Mouse (Mus musculus) forebrain, postnatal 0 days (tissue): ENCODE data around the gene Tnip1. TPM values are rescaled to one million over a fixed set of nuclear protein-coding genes. Genes with fewer than 3 reads are reported as not detected.

Source experiments
- ATAC-seq: fragments of 200-750 bp; cut with Nextera tagmentation; 2 replicates; pipeline ENCODE4 v1.8.0; 2017; ENCODE audit warnings: mild to moderate bottlenecking, moderate library complexity
- DNase-seq: peaks from one replicate; pipeline ENCODE4 v3.0.0-alpha.2; 2015
- H3K27ac ChIP-seq: fragments of 300-500 bp; sonication (generic); 2 replicates; pipeline ENCODE4 v1.5.1; 2014; ENCODE audit warnings: low read depth, mild to moderate bottlenecking, antibody characterized with exemption, low read length, moderate library complexity, mixed read lengths
- H3K27me3 ChIP-seq: fragments of 300-500 bp; sonication (generic); 2 replicates; pipeline ENCODE4 v1.6.1; 2014; ENCODE audit warnings: mild to moderate bottlenecking, low read length, mixed read lengths; ENCODE audit not compliant: insufficient read depth
- H3K36me3 ChIP-seq: fragments of 300-500 bp; sonication (generic); 2 replicates; pipeline ENCODE4 v1.6.1; 2014; ENCODE audit warnings: mild to moderate bottlenecking, moderate library complexity; ENCODE audit not compliant: insufficient read depth
- H3K4me1 ChIP-seq: fragments of 300-500 bp; sonication (generic); 2 replicates; pipeline ENCODE4 v1.6.1; 2014; ENCODE audit warnings: antibody characterized with exemption; ENCODE audit not compliant: insufficient read depth
- H3K4me2 ChIP-seq: fragments of 300-500 bp; sonication (generic); 2 replicates; pipeline ENCODE4 v1.6.1; 2014; ENCODE audit warnings: low read depth, mild to moderate bottlenecking, moderate library complexity
- H3K4me3 ChIP-seq: fragments of 300-500 bp; sonication (generic); 2 replicates; pipeline ENCODE4 v1.5.1; 2014; ENCODE audit warnings: low read depth, low read length, mixed read lengths
- H3K9ac ChIP-seq: fragments of 300-500 bp; sonication (generic); 2 replicates; pipeline ENCODE4 v1.6.1; 2014; ENCODE audit warnings: mild to moderate bottlenecking
- H3K9me3 ChIP-seq: fragments of 300-500 bp; sonication (generic); 2 replicates; pipeline ENCODE4 v1.6.1; 2016; ENCODE audit warnings: low read length
- CTCF ChIP-seq: sonication (generic); IDR thresholded peaks from 2 replicates; pipeline ENCODE4 v1.5.1; 2016; ENCODE audit warnings: antibody characterized with exemption, control low read depth, low read depth
- WGBS: fragments of 180-500 bp; shearing (Covaris S2); extraction: QIAGEN DNeasy Blood & Tissue Kit; methylation state at CpG from one replicate; pipeline ENCODE4 v1.1.7; 2014; 5-methylcytosine and 5-hydroxymethylcytosine counted together
- polyA plus RNA-seq: library from polyadenylated mRNA; unstranded; fragments of >200 nt; fragmentation: Nextera tagmentation; extraction: Ambion mirVana; gene quantifications from 2 replicates; pipeline ENCODE4 v1.2.1, GENCODE M21; 2015
- total RNA-seq: library from RNA; depleted of rRNA; stranded (reverse); fragments of >200 nt; gene quantifications from 2 replicates; pipeline ENCODE4 v1.2.3, GENCODE M21; 2014

The Tnip1 gene
- total and polyA plus RNA-seq, 2 experiments from 2014 or later: 14.9 to 16.6 TPM

- 38% methylated on average over 7 of the region's 7 CpGs for WGBS
- Histone ChIP-seq H3K4me2 (no peak overlapping the region), H3K4me1 (no peaks in the 10 kb centered on the region), H3K4me3 (no peak overlapping the region), H3K36me3 (peaks cover 39% of the 10 kb centered on the region), H3K9ac (no peak overlapping the region), H3K27ac (no peak overlapping the region), H3K9me3 (no peaks in the 10 kb centered on the region), H3K27me3 (no peaks in the 10 kb centered on the region)
- no peak for TF ChIP-seq CTCF
- DNase-seq: peak; percentile 9
- 0 out of 2 replicates have a peak, but pooled peaks have one; percentile 38 for ATAC-seq
Measured at GRCm38 (mm10) chr11:54996176-54996575, 33.5 kb upstream of the Tnip1 start.

DNA sequence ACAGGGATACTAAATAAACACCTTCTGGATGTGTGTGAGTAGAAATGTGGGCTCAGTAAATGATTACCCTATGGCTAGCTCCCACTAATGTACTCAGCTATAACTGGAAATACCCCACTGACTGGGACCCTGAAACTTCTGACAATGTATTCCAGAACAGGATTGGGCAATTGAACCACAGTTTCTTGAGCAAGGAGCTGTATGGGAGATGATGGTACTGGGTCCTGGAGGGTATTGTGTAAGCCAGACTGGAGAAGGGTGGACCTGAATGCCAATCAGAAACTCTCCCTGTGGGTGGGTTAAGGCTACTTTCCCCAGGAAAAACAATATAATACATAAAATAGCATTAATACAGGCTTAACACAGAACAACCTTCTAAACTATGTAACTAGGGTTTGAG is 27.2 kb upstream of the Tnip1 start:
- H3K9ac ChIP-seq: no peak overlapping the region
- no peaks in the 10 kb centered on the region for H3K9me3 ChIP-seq
- no peak for DNase-seq
- no peak for TF ChIP-seq CTCF
- no peaks in the 10 kb centered on the region for H3K27me3 ChIP-seq
- H3K4me1 ChIP-seq: no peaks in the 10 kb centered on the region
- no peak overlapping the region for H3K4me2 ChIP-seq
- no peak overlapping the region for H3K4me3 ChIP-seq
- no peak overlapping the region for H3K27ac ChIP-seq
- H3K36me3 ChIP-seq: peaks cover 25% of the 10 kb centered on the region
- ATAC-seq: no peak

DNA sequence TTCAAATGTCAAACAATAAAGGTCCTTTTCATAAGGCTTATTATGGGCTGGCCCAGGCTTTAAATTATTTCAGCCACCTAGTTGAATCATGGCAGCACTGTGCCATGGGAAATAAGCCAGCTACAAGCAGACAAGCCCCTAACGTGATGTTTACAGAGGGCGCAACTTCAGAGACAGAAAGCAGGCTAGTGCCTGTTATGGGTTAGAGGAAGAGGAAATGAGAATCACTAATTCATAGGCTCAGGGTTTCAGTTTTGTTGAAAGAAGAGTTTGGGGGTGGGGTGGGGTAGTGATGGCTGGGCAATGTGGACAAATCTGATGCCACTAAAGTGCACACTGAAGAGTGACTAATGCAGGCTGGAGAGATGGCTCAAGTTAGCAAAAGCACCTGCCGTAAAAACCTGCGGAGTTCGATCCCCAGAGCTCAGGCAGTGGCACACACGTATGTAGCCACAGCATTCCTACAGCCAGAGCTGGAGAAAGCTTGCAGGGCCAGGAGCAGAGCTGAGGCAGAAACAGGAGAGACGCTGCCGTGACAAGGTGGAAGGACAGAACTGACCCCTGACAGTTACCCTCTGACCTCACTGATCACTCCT is 26.1 kb upstream of the Tnip1 start:
- Histone ChIP-seq H3K4me2 (no peak overlapping the region), H3K4me1 (no peaks in the 10 kb centered on the region), H3K36me3 (peaks cover 22% of the 10 kb centered on the region), H3K27me3 (no peaks in the 10 kb centered on the region), H3K4me3 (no peak overlapping the region), H3K27ac (no peak overlapping the region), H3K9me3 (no peaks in the 10 kb centered on the region), H3K9ac (no peak overlapping the region)
- ATAC-seq (no peak), DNase-seq (no peak)
- no peak for TF ChIP-seq CTCF
- WGBS: 81% methylated on average over 8 of the region's 8 CpGs

DNA sequence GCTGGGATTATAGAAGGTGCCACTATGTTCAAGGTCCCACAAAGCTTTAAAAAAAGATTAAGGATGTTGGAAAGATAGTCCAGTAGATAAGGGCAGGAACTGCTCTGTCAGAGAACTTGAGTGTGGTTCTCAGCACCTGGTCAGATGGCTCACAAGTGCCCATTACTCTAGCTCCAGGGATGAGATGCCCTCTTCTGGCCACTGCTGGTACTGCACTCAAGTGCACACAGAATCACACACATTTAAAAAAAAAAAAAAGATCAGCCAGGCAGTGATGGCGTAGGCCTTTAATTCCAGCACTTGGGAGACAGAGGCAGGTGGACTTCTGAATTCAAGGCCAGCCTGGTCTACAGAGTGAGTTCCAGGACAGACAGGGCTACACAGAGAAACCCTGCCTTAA is 25.3 kb upstream of the Tnip1 start:
- ATAC-seq (no peak), DNase-seq (peak; percentile 22)
- peaks cover 22% of the 10 kb centered on the region for H3K36me3 ChIP-seq
- no peaks in the 10 kb centered on the region for H3K27me3 ChIP-seq
- TF ChIP-seq CTCF: peak; percentile 70
- WGBS: 88% methylated on average over 1 of the region's 1 CpGs
- H3K4me1 ChIP-seq: no peaks in the 10 kb centered on the region
- H3K9me3 ChIP-seq: no peaks in the 10 kb centered on the region
- no peak overlapping the region for H3K9ac ChIP-seq
- no peak overlapping the region for H3K27ac ChIP-seq
- no peak overlapping the region for H3K4me2 ChIP-seq
- no peak overlapping the region for H3K4me3 ChIP-seq

DNA sequence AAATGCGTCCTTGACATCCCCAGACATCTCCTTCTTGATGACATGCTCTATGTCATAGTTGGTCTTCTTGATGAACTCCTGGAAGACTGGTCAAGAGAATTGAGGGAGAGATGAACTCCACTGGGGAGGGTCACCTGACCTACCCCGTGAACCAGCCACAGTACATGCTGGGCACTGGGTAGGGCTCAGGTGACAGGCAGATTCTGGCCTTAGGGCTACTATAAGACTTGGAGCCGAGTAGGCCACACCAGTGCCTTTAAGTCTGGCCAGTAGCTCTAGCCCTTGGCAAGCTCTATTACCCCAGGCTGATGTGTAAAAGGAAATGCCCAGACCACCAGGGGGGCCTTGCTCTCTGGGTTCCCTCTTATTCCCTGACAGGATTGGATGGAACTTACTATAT is 22.4 kb upstream of the Tnip1 start:
- H3K9ac ChIP-seq: no peak overlapping the region
- no peak overlapping the region for H3K4me2 ChIP-seq
- no peaks in the 10 kb centered on the region for H3K9me3 ChIP-seq
- DNase-seq (no peak), ATAC-seq (no peak)
- peaks cover 31% of the 10 kb centered on the region for H3K36me3 ChIP-seq
- H3K4me1 ChIP-seq: no peaks in the 10 kb centered on the region
- H3K4me3 ChIP-seq: no peak overlapping the region
- WGBS: 86% methylated on average over 3 of the region's 3 CpGs
- H3K27me3 ChIP-seq: no peaks in the 10 kb centered on the region
- H3K27ac ChIP-seq: no peak overlapping the region
- no peak for TF ChIP-seq CTCF

DNA sequence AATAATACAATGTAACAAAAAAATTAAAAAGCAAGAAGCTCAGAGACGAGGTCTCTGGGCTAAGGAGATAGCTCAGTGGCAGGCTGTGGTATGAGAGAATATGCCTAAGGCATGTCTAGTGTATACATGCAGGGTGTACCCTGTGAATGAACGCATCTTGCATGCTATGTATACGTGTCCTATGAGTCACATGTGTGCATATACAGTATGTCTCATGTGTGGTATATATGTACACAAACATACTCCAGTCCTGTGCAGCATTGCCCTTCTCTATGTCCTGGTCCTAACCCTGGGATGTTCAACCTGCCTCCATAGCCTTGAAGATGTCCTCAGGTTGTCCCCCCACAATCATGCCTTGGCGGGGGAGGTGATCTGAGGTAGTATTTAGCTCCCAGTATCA is 21.9 kb upstream of the Tnip1 start:
- no peak overlapping the region for H3K4me2 ChIP-seq
- H3K36me3 ChIP-seq: peaks cover 31% of the 10 kb centered on the region
- ATAC-seq (peak; percentile 43), DNase-seq (no peak)
- no peaks in the 10 kb centered on the region for H3K9me3 ChIP-seq
- WGBS: 59% methylated on average over 4 of the region's 4 CpGs
- H3K27me3 ChIP-seq: no peaks in the 10 kb centered on the region
- no peak overlapping the region for H3K9ac ChIP-seq
- no peak overlapping the region for H3K27ac ChIP-seq
- H3K4me3 ChIP-seq: no peak overlapping the region
- no peak for TF ChIP-seq CTCF
- no peaks in the 10 kb centered on the region for H3K4me1 ChIP-seq

DNA sequence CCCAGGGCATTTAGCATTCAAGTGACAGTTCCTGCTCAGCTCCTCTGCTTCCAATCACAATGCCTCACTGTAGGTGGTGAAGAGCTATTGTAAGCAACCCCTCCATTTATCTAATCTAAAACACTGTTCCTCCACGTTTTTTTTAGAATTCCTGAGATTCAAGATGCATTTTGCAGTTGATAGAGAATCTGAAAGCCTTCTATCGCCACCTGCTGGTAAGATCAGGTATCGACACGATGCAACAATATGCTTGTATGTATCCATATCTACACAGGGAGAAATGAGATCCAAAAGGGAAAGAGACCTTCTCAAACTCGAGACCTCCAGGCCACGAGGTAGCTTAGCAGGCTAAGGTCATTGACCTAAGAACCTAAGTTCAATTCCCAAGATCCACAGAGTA is 21.4 kb upstream of the Tnip1 start:
- H3K4me2 ChIP-seq: no peak overlapping the region
- WGBS: 2% methylated on average over 6 of the region's 6 CpGs
- H3K4me1 ChIP-seq: no peaks in the 10 kb centered on the region
- peak; percentile 95 for TF ChIP-seq CTCF
- H3K9ac ChIP-seq: no peak overlapping the region
- no peaks in the 10 kb centered on the region for H3K9me3 ChIP-seq
- peak; percentile 56 for ATAC-seq
- H3K36me3 ChIP-seq: peaks cover 34% of the 10 kb centered on the region
- H3K27ac ChIP-seq: no peak overlapping the region
- no peak overlapping the region for H3K4me3 ChIP-seq
- no peaks in the 10 kb centered on the region for H3K27me3 ChIP-seq
- peak; percentile 94 for DNase-seq
